13 mouse cellular contexts compared by ENCODE assay signal in genomic region chr19:53734845-53735244, GRCm38 (mm10). TPM values are rescaled to one million over a fixed set of nuclear protein-coding genes. Genes with fewer than 3 reads are reported as not detected.
A peak's percentile ranks its signal among the peaks of the same experiment; 100 is the strongest.
DNase-seq lines count a peak whose midpoint lies in the region; ATAC-seq and TF ChIP-seq lines count a peak whose summit lies in the region.
"Had no signal": no experiment of that assay in that cellular context is flagged by ENCODE, and none has a peak within 500 bp of the region (broad histone marks: within the 10 kb centered on the region; RNA-seq: fewer than 3 reads in every experiment).

No protein-coding gene starts in this region.

- 47% methylated on average over 5 of the region's 5 CpGs for WGBS in heart, adult 2 months
- 59% methylated on average over 5 of the region's 5 CpGs for WGBS in heart, embryonic 12.5 days
- 54% methylated on average over 5 of the region's 5 CpGs for WGBS in midbrain, embryonic 10.5 days

- H3K9ac ChIP-seq in heart, adult 2 months (ENCODE audit: low read depth, low read length) = no peak overlapping the region
- no peak overlapping the region for H3K9ac ChIP-seq in heart, embryonic 12.5 days
- H3K9ac ChIP-seq in ES-Bruce4 (ENCODE audit: low read depth, poor library complexity, severe bottlenecking) = no peak overlapping the region
- H3K9ac ChIP-seq: liver, embryonic 13.5 days had no signal

- H3K79me2 ChIP-seq in heart, adult 2 months (replicated peaks; ENCODE audit: control insufficient read depth, insufficient read depth, low read length) = no peaks in the 10 kb centered on the region

- no peak for TF ChIP-seq EP300 in heart, adult 2 months (IDR thresholded peaks at IDR 0.05; ENCODE audit: insufficient read depth, low read depth, low read length)
- TF ChIP-seq EP300 in ES-Bruce4 (IDR thresholded peaks at IDR 0.05; ENCODE audit: insufficient read depth, low read depth, low read length) = no peak

- H3K36me3 ChIP-seq in heart, adult 2 months (ENCODE audit: control insufficient read depth, insufficient read depth, low read length) = peaks cover 9% of the 10 kb centered on the region; the same call in 1 of the 2 replicates
- H3K36me3 ChIP-seq in heart, embryonic 12.5 days = no peaks in the 10 kb centered on the region
- no peaks in the 10 kb centered on the region for H3K36me3 ChIP-seq in ES-Bruce4 (ENCODE audit: control insufficient read depth, insufficient read depth, low read length, poor library complexity, severe bottlenecking)
- no peaks in the 10 kb centered on the region for H3K36me3 ChIP-seq in midbrain, embryonic 10.5 days
- H3K36me3 ChIP-seq: liver, embryonic 13.5 days had no signal

- H3K4me1 ChIP-seq in heart, adult 2 months (ENCODE audit: control insufficient read depth, insufficient read depth, low read length) = peaks cover 9% of the 10 kb centered on the region; the same call in 1 of the 2 replicates
- peaks cover 51% of the 10 kb centered on the region for H3K4me1 ChIP-seq in heart, embryonic 12.5 days (replicated peaks)
- no peaks in the 10 kb centered on the region for H3K4me1 ChIP-seq in ES-Bruce4 (ENCODE audit: control insufficient read depth, insufficient read depth, low read length)
- H3K4me1 ChIP-seq in midbrain, embryonic 10.5 days = peaks cover 11% of the 10 kb centered on the region; the same call in 1 of the 2 replicates
- H3K4me1 ChIP-seq: liver, embryonic 13.5 days had no signal

- no peaks in the 10 kb centered on the region for H3K27me3 ChIP-seq in heart, adult 2 months (ENCODE audit: control insufficient read depth, insufficient read depth, low read length)
- no peaks in the 10 kb centered on the region for H3K27me3 ChIP-seq in heart, embryonic 12.5 days (replicated peaks)
- H3K27me3 ChIP-seq in ES-Bruce4 (ENCODE audit: control insufficient read depth, insufficient read depth, low read length, poor library complexity, severe bottlenecking) = no peaks in the 10 kb centered on the region
- no peaks in the 10 kb centered on the region for H3K27me3 ChIP-seq in midbrain, embryonic 10.5 days (ENCODE audit: low read depth, poor library complexity, severe bottlenecking)
- H3K27me3 ChIP-seq: liver, embryonic 13.5 days had no signal

- H3K27ac ChIP-seq in heart, adult 2 months = no peak overlapping the region; the same call in 1 of the 2 replicates
- no peak overlapping the region for H3K27ac ChIP-seq in heart, embryonic 12.5 days (ENCODE audit: poor library complexity, severe bottlenecking)
- H3K27ac ChIP-seq in ES-Bruce4 (ENCODE audit: insufficient read depth, low read length) = no peak overlapping the region
- no peak overlapping the region for H3K27ac ChIP-seq in midbrain, embryonic 10.5 days (replicated peaks)
- H3K27ac ChIP-seq: liver, embryonic 13.5 days had no signal

- H3K9me3 ChIP-seq in heart, embryonic 12.5 days (replicated peaks) = no peaks in the 10 kb centered on the region
- H3K9me3 ChIP-seq in ES-Bruce4 (replicated peaks; ENCODE audit: control insufficient read depth, insufficient read depth, low read length, poor library complexity, severe bottlenecking) = no peaks in the 10 kb centered on the region
- no peaks in the 10 kb centered on the region for H3K9me3 ChIP-seq in midbrain, embryonic 10.5 days (replicated peaks)
- H3K9me3 ChIP-seq: liver, embryonic 13.5 days had no signal

- no peak for TF ChIP-seq POLR2A in heart, adult 2 months (IDR thresholded peaks at IDR 0.05; ENCODE audit: insufficient read depth, low read depth, low read length)
- TF ChIP-seq POLR2A in ES-Bruce4 (IDR thresholded peaks at IDR 0.05; ENCODE audit: insufficient read depth, low read length) = no peak

- no peak for ATAC-seq in heart, embryonic 12.5 days (ENCODE audit: insufficient number of reproducible peaks, low FRiP score)

- no peak overlapping the region for H3K4me3 ChIP-seq in heart, adult 2 months
- no peak overlapping the region for H3K4me3 ChIP-seq in heart, embryonic 12.5 days
- H3K4me3 ChIP-seq in ES-Bruce4 (ENCODE audit: low read depth, low read length) = no peak overlapping the region
- H3K4me3 ChIP-seq in midbrain, embryonic 10.5 days = no peak overlapping the region
- H3K4me3 ChIP-seq: liver, embryonic 13.5 days had no signal

- peak; percentile 65 for TF ChIP-seq CTCF in heart, adult 2 months (IDR thresholded peaks at IDR 0.05)
- TF ChIP-seq CTCF in ES-Bruce4 (IDR thresholded peaks at IDR 0.05; ENCODE audit: low read depth, low read length) = peak; percentile 64

- intact Hi-C loops in heart, adult 2 months (cut with DNase I) = loop anchor here (5.0 kb wide), 1 partner anchor 83 kb away; no protein-coding TSS in a partner anchor

- no peak for DNase-seq in heart, adult 2 months
- DNase-seq in lung, postnatal 14 days = peak; percentile 14
- DNase-seq in lung, postnatal 4 days = no peak
- peak; percentile 33 for DNase-seq in induced T-regulatory cell, adult 2 months (ENCODE audit: low read depth)
- no peak for DNase-seq in adrenal gland, postnatal 4 days (ENCODE audit: low spot score in 2 of 2)
- no peak for DNase-seq in midbrain, embryonic 10.5 days (ENCODE audit: low spot score)
- DNase-seq: cerebellum, postnatal 10 days; gastrocnemius, postnatal 14 days; heart, postnatal 36 days; kidney, adult 8-10 months; liver, embryonic 13.5 days had no signal

- H3K4me2 ChIP-seq in heart, embryonic 12.5 days = no peak overlapping the region
- H3K4me2 ChIP-seq: liver, embryonic 13.5 days had no signal

RNA-seq across cellular contexts. Expression of gene Rbm20, which starts 57.7 kb away (rescaled TPM):
- 100 to 1,000 TPM; 194 to 231 TPM for total RNA-seq in heart, adult 2 months (2021)
- 143 and 161 TPM in 2 replicates for polyA plus RNA-seq in heart, adult 2 months (2012; rRNA removed)
- polyA plus RNA-seq in heart, embryonic 12.5 days (2016; fragmentation: Nextera tagmentation; extraction: Ambion mirVana) = 51.8 and 54.0 TPM in 2 replicates
- polyA plus RNA-seq in ES-Bruce4 (2011; ENCODE audit: insufficient read depth, insufficient read length, low read depth, missing spikeins) = 6.3 and 6.5 TPM in 2 replicates
- 1 to 10 TPM; 2.7 to 4.0 TPM for total RNA-seq in adrenal gland, postnatal 4 days (2021)
- polyA plus RNA-seq in midbrain, embryonic 10.5 days (2016; fragmentation: Nextera tagmentation; extraction: Ambion mirVana) = 0.52 and 0.75 TPM in 2 replicates

Comparison
In these comparisons a context has a peak if more than half of its experiments do, and no peak if none do; other contexts are left out.
1. DNase-seq: peak in lung, postnatal 14 days (single experiment) and induced T-regulatory cell, adult 2 months (single experiment); none in heart, adult 2 months (0 of 2), lung, postnatal 4 days (0 of 2), adrenal gland, postnatal 4 days (0 of 2) and midbrain, embryonic 10.5 days (single experiment).